Mouse (Mus musculus) lung, postnatal 0 days (tissue): ENCODE data around the gene Arid2. TPM values are rescaled to one million over a fixed set of nuclear protein-coding genes. Genes with fewer than 3 reads are reported as not detected.

Experiments used
- ATAC-seq: fragments of 200-750 bp; cut with Nextera tagmentation; 2 replicates; pipeline ENCODE4 v1.8.0; 2017; ENCODE audit warnings: moderate library complexity
- DNase-seq: peaks from one replicate; pipeline ENCODE4 v3.0.0-alpha.2; 2016; ENCODE audit warnings: low spot score
- H3K27ac ChIP-seq: fragments of 300-500 bp; sonication (generic); 2 replicates; pipeline ENCODE4 v1.5.1; 2014; ENCODE audit warnings: antibody characterized with exemption, mild to moderate bottlenecking, low read length, mixed read lengths
- H3K27me3 ChIP-seq: fragments of 300-500 bp; sonication (generic); replicated peaks from 2 replicates; pipeline ENCODE4 v1.6.1; 2014; ENCODE audit warnings: low read length, mixed read lengths; ENCODE audit not compliant: insufficient read depth
- H3K36me3 ChIP-seq: fragments of 300-500 bp; sonication (generic); 2 replicates; pipeline ENCODE4 v1.6.1; 2014; ENCODE audit warnings: low read length, mixed read lengths; ENCODE audit not compliant: insufficient read depth
- H3K4me1 ChIP-seq: fragments of 300-500 bp; sonication (generic); 2 replicates; pipeline ENCODE4 v1.6.1; 2014; ENCODE audit warnings: antibody characterized with exemption, low read depth, low read length, mixed read lengths; ENCODE audit not compliant: insufficient read depth
- H3K4me2 ChIP-seq: fragments of 300-500 bp; sonication (generic); replicated peaks from 2 replicates; pipeline ENCODE4 v1.6.1; 2014; ENCODE audit warnings: low read depth, mild to moderate bottlenecking, low read length, moderate library complexity, mixed read lengths
- H3K4me3 ChIP-seq: fragments of 300-500 bp; sonication (generic); 2 replicates; pipeline ENCODE4 v1.5.1; 2014; ENCODE audit warnings: low read depth, low read length
- H3K9ac ChIP-seq: fragments of 300-500 bp; sonication (generic); replicated peaks from 2 replicates; pipeline ENCODE4 v1.6.1; 2014; ENCODE audit warnings: low read depth, mild to moderate bottlenecking
- H3K9me3 ChIP-seq: fragments of 300-500 bp; sonication (generic); 2 replicates; pipeline ENCODE4 v1.6.1; 2016; ENCODE audit warnings: low read length, mixed read lengths
- CTCF ChIP-seq: IDR thresholded peaks from 2 replicates; pipeline ENCODE4 v1.5.1; 2016; ENCODE audit warnings: antibody characterized with exemption, mild to moderate bottlenecking
- EP300 ChIP-seq: IDR thresholded peaks from 2 replicates; pipeline ENCODE4 v1.6.1; 2016; ENCODE audit warnings: antibody characterized with exemption, mild to moderate bottlenecking, control low read depth
- WGBS: fragments of 180-500 bp; shearing (Covaris S2); extraction: QIAGEN DNeasy Blood & Tissue Kit; methylation state at CpG from one replicate; pipeline ENCODE4 v1.1.7; 2014; 5-methylcytosine and 5-hydroxymethylcytosine counted together
- polyA plus RNA-seq: library from polyadenylated mRNA; unstranded; fragments of >200 nt; fragmentation: Nextera tagmentation; extraction: Ambion mirVana; gene quantifications from 2 replicates; pipeline ENCODE4 v1.2.1, GENCODE M21; 2015

The Arid2 gene
- polyA plus RNA-seq, 1 experiment from 2014 or later = 15.3 TPM

DNA sequence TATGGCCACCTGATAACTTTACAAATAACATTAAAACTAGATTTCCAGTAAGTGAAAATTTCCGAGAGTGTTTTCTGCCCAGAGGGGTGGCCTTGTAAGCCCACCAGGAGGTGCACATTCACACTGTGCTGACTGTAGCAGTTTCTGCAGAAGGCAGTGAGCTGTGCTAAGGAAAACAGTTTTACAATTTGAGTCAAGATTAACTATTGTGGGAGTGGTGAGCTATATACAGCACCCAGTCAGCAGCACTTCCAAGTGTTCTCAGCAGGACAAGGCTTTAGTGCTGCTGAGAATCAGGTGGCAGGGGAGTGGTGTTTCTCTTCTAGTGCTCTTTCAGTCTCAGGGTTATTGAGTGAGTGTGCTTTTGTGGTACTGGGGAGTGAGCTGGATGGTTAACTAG is 101.2 kb downstream of the Arid2 start:
- Histone ChIP-seq H3K36me3 (peaks cover 11% of the 10 kb centered on the region), H3K9me3 (no peaks in the 10 kb centered on the region), H3K9ac (no peak overlapping the region), H3K4me1 (no peaks in the 10 kb centered on the region), H3K4me3 (no peak overlapping the region), H3K4me2 (no peak overlapping the region), H3K27me3 (no peaks in the 10 kb centered on the region), H3K27ac (no peak overlapping the region)
- WGBS = 79% methylated on average over 1 of the region's 1 CpGs
- no peak for TF ChIP-seq EP300
- TF ChIP-seq CTCF = no peak; the same call in 1 of the 2 replicates
- ATAC-seq = peak; percentile 19
- DNase-seq = no peak

DNA sequence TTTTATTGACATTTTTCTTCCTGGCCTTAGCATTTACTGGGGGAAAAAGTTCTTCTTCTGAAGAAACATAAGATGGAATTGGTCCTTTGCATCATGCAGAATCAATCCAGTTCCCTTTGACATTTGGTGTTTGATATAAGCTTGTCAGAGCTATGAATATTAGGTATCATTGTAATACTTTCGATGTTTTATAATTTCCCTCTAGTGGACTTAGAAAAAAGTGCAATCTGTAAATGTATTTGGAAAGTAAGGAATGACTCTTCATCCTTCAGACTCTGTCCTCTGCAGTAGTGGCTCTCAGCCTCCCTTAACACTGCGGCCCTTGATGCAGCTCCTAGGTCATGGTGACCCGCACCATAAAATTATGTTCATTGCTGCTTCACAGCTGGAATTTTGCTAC is 105.6 kb downstream of the Arid2 start:
- ATAC-seq (no peak), DNase-seq (peak; percentile 54)
- Histone ChIP-seq H3K4me2 (no peak overlapping the region), H3K4me1 (0 out of 2 replicates have a peak, but pooled peaks cover 3% of the 10 kb centered on the region), H3K36me3 (peaks cover 11% of the 10 kb centered on the region), H3K9me3 (no peaks in the 10 kb centered on the region), H3K9ac (no peak overlapping the region), H3K4me3 (no peak overlapping the region), H3K27ac (no peak overlapping the region), H3K27me3 (no peaks in the 10 kb centered on the region)
- 85% methylated on average over 3 of the region's 3 CpGs for WGBS
- no peak for TF ChIP-seq EP300
- 0 out of 2 replicates have a peak, but pooled peaks have one; percentile 23 for TF ChIP-seq CTCF

DNA sequence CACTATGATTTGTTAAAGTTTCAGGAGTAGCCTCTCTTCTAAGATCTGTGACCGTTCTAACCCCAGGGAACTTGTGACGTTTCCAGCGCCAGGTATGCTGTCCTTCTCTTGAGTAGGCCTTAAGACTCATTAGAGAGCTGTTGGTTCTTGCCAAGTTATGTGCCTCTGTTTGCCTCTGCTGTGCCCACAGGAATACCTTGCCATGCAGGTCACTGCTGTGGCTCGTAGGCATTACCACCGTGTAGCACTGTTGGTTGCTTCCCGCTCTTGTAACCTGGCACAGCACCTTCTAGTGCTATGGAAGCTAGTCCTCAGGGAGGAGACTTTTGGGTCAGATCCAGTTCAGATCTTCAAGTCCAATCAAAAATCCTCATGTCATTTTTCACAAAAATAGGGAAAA is 107.8 kb downstream of the Arid2 start:
- Histone ChIP-seq H3K9me3 (no peaks in the 10 kb centered on the region), H3K27me3 (no peaks in the 10 kb centered on the region), H3K4me3 (no peak overlapping the region), H3K4me1 (0 out of 2 replicates have a peak, but pooled peaks cover 3% of the 10 kb centered on the region), H3K4me2 (no peak overlapping the region), H3K27ac (peak overlapping the region; percentile 75), H3K36me3 (peaks cover 11% of the 10 kb centered on the region), H3K9ac (no peak overlapping the region)
- 69% methylated on average over 6 of the region's 6 CpGs for WGBS
- DNase-seq = peak; percentile 81
- peak; percentile 95 for ATAC-seq
- peak; percentile 72; the same call in 1 of the 2 replicates for TF ChIP-seq EP300
- no peak for TF ChIP-seq CTCF

DNA sequence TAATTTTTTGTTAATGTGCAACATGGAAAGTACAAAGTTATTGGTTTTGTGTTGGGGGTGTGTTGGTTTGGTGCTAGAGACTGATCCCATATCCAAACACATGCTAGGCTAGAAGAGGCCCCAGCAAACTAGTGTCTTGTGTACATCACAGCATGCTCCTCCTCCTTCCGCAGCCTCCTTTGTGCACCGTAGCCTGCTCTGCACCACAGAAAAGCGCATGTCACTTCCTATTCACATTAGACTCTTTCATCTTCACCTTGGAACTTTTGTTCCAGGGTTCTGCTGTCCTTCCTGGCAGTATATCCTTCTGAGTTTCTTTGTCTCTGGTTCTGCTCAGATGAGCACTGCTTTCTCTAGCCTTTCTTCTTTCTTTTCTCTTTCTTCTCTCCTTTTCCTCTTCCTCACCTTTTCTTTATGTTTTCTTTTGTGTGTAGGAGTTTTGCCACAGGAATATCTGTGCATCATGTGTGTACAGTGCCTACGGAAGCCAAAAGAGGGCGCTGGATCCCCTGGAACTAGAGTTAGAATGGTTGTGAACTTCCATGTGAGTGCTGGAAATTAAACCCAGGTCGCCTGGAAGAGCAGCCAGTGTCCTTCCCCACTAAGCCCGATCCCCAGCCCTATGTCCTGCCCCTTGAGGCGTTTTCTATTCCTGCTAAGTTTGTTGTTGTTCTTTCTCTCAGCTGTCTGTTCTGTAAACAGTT is 109.5 kb downstream of the Arid2 start:
- Histone ChIP-seq H3K36me3 (peaks cover 8% of the 10 kb centered on the region), H3K9me3 (no peaks in the 10 kb centered on the region), H3K4me2 (no peak overlapping the region), H3K4me1 (0 out of 2 replicates have a peak, but pooled peaks cover 3% of the 10 kb centered on the region), H3K27me3 (no peaks in the 10 kb centered on the region), H3K4me3 (no peak overlapping the region), H3K9ac (no peak overlapping the region), H3K27ac (no peak overlapping the region)
- DNase-seq = no peak
- no peak for ATAC-seq
- WGBS = 86% methylated on average over 8 of the region's 8 CpGs
- no peak for TF ChIP-seq EP300
- 0 out of 2 replicates have a peak, but pooled peaks have one; percentile 10 for TF ChIP-seq CTCF

DNA sequence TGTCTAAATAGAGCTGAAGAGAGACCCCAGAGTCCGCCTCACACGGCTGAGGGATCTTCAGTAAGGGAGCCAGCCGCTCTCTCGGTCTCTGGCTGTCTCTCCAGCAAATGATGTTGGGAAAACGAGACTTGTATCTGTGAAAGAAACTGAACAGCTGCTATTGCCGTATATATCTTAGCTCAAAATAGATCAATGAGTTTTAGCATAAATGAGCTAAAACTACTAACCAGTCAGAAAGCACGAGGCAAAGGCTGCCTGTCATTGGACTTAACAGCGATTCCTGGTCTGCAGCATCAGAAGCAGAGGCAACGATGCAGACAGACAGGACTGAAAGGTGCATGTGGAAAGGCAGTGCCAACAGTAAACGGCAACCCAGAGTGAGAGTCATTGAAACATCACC is 111.0 kb downstream of the Arid2 start:
- TF ChIP-seq EP300 (no peak), CTCF (no peak)
- no peak for DNase-seq
- Histone ChIP-seq H3K9me3 (no peaks in the 10 kb centered on the region), H3K4me3 (no peak overlapping the region), H3K27me3 (no peaks in the 10 kb centered on the region), H3K36me3 (peaks cover 6% of the 10 kb centered on the region), H3K4me1 (0 out of 2 replicates have a peak, but pooled peaks cover 3% of the 10 kb centered on the region), H3K27ac (no peak overlapping the region), H3K9ac (no peak overlapping the region), H3K4me2 (no peak overlapping the region)
- WGBS = 70% methylated on average over 10 of the region's 10 CpGs
- no peak for ATAC-seq

DNA sequence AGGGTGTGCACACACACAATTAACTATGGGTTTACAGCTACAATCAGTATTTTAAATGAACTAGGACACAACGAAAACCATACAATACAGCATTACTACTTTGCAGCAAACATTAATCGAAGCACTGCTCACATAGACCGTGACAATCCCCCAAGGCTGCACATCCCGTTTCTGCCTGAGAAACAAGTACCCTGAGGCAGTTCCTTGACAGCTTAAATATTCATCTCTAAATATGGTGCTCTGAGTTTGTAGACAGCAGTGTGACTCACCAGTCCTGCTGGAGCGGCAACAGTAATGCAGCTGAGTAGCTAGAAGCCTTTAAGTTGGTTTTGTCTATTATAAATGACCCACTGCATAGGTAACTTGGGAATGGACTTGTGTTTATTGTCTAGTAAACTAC is 118.2 kb downstream of the Arid2 start:
- WGBS = 89% methylated on average over 5 of the region's 5 CpGs
- H3K9me3 ChIP-seq = no peaks in the 10 kb centered on the region
- H3K4me1 ChIP-seq = no peaks in the 10 kb centered on the region
- no peak overlapping the region for H3K9ac ChIP-seq
- DNase-seq = no peak
- H3K4me3 ChIP-seq = no peak overlapping the region
- H3K27ac ChIP-seq = no peak overlapping the region
- no peak for ATAC-seq
- H3K27me3 ChIP-seq = no peaks in the 10 kb centered on the region
- peaks cover 10% of the 10 kb centered on the region for H3K36me3 ChIP-seq
- TF ChIP-seq EP300 (no peak), CTCF (0 out of 2 replicates have a peak, but pooled peaks have one; percentile 1)
- no peak overlapping the region for H3K4me2 ChIP-seq
